Mouse (Mus musculus): ENCODE results near the gene Ttn.

Ttn gene

DNA sequence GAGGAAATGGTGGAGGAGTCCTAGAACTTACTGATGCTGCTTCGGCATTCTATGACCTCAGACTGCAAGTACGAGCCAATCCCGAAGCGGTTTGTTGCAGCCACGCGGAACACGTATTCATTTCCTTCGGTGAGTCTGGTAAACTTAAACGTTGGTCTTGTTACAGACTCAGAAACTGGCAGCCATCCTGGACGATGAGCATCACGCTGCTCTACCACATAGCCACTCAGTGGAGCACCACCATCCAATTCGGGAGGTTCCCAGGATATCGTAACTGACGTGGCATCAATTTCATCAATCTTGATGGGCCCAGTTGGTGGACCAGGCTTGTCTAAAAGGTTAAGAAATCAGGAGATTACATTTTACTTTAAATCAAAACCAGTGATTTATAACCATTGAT is 262.7 kb downstream of the Ttn start:
- intact Hi-C loops (cut with DNase I): no loop called here

DNA sequence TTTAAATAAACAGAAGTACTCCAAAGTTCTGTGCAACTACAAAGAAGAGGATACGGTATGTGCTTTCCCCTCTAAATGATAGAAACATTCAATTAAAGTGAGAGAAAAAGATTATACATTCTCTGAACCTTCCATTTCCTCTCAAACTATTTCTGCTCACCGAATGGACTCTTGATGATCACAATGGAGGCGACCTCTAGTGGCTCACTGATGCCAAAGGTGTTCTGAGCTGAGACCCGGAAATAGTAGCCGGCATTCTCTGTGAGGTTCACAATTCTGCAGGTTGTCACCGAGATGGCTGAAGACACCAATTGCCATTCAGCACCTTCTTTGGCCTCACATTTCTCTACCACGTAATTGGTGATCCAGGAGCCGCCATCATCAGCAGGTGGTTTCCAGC is 267.4 kb downstream of the Ttn start:
- intact Hi-C loops (cut with DNase I): no loop called here

GRCm38 (mm10) chr2:76708512-76708911 is 273.8 kb downstream of the Ttn start:
- intact Hi-C loops (cut with DNase I): no loop called here

DNA sequence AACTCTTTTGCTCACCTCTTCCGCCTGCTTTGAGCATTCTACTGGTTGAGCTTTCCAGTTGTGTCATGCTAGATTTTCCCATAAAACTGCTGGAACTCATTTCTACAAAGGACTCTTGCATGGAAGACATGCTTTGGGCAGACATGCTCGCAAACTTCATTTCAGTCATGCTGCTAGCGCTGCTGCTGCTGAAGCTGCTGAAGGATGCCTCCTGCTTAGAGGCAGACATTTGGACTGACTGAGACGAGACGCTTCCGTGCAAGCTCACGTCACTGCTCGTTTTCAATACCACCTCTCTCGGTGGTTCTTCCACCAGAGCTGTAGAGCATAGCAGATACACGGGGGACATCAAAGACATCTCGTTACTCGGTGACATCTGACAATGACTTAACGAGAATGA is 276.7 kb downstream of the Ttn start:
- intact Hi-C loops (cut with DNase I): no loop called here

- intact Hi-C loops (cut with DNase I): no loop called here
Measured at GRCm38 (mm10) chr2:76702751-76703150, 279.6 kb downstream of the Ttn start.

- intact Hi-C loops (cut with DNase I): no loop called here
Measured at GRCm38 (mm10) chr2:76702188-76702587, 280.2 kb downstream of the Ttn start.

GRCm38 (mm10) chr2:76695290-76695689 is 287.1 kb downstream of the Ttn start:
- intact Hi-C loops (cut with DNase I): no loop called here

GRCm38 (mm10) chr2:76693765-76694164 is 288.6 kb downstream of the Ttn start:
- intact Hi-C loops (cut with DNase I): no loop called here

GRCm38 (mm10) chr2:76690436-76691204 is 291.7 kb downstream of the Ttn start:
- intact Hi-C loops (cut with DNase I): no loop called here

DNA sequence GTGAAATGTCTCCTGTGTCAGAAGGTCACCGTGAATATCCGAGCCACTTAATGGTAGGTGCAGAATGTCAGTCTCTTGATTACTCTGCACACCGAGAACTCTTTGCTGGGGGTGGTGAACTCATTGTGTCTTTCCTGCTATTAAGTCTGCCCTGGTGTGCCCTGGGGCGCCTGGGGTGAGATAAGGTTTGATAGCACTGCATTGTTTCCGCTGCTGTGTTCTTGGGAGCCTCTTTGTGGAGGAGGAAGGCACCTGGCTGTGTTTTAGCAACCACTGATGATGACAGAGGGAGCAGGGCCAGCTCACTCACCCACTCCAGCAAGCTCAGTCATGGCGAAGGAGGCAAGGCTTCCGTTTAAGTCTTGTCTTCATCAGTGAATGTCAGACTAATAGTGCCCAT is 294.2 kb downstream of the Ttn start:
- intact Hi-C loops (cut with DNase I): no loop called here

- intact Hi-C loops (cut with DNase I): no loop called here
Measured at GRCm38 (mm10) chr2:76687608-76688007, 294.7 kb downstream of the Ttn start.

DNA sequence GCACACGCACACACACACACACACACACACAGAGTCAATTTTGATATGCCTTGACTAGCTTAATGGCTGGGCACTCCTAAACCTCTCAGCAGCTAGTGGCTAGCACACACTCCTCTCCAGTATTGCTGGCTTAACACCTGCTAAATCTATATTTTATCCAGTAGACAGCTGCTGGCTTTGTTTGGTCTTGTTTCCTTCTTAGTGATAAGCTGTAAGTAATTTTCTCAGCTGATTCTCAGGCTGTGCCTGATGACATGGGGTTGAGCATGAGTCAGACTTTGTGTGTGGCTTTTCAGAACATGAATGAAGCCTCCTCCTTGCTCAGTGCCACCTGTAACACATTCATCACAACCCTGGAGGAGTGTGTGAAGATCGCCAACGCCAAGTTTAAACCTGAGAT is 295.4 kb downstream of the Ttn start:
- intact Hi-C loops (cut with DNase I): no loop called here

GRCm38 (mm10) chr2:76682301-76682700 is 300.0 kb downstream of the Ttn start:
- intact Hi-C loops (cut with DNase I): no loop called here

DNA sequence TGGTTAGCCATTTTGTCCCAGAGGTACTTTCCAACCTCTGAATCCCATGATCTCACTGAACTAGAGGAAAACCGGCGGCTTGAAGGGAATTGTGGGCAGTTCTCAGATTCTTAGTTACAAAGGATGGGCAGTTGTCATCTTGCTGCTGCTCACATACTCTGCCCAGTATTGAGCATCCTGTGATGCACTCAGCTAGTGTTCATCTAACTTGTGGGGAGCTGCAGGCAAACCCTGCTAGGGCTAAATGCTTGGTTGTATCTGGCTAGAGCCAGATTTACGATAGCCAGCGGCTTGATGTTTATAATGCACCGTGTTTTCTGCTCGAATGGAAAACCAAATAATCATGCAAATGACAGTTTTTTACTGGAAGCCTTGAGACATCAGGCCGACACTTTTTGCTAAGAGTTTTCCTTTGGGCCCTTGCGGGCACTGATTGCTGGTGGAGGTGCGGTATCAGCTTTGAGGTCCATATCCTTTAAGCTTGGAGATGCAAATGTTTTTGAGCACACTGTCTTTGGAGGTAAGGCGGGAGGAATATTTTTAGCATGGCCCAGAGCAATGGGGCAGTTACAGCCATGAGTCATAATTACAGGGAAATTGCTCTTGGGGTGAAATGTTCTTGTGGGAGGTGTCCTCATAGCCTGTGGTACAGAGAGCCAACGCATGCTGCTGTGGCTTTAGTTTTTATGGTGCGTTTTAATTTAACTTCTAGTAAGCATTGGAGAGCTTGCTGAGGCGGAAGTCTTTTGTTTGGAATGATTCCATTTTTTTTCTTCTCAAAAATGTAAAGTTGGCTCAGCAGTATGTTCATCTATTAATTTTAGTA is 305.7 kb downstream of the Ttn start:
- intact Hi-C loops (cut with DNase I): no loop called here

- intact Hi-C loops (cut with DNase I): no loop called here
Measured at GRCm38 (mm10) chr2:76675949-76676348, 306.4 kb downstream of the Ttn start.

- intact Hi-C loops (cut with DNase I): no loop called here
Measured at GRCm38 (mm10) chr2:76675451-76675850, 306.9 kb downstream of the Ttn start.

DNA sequence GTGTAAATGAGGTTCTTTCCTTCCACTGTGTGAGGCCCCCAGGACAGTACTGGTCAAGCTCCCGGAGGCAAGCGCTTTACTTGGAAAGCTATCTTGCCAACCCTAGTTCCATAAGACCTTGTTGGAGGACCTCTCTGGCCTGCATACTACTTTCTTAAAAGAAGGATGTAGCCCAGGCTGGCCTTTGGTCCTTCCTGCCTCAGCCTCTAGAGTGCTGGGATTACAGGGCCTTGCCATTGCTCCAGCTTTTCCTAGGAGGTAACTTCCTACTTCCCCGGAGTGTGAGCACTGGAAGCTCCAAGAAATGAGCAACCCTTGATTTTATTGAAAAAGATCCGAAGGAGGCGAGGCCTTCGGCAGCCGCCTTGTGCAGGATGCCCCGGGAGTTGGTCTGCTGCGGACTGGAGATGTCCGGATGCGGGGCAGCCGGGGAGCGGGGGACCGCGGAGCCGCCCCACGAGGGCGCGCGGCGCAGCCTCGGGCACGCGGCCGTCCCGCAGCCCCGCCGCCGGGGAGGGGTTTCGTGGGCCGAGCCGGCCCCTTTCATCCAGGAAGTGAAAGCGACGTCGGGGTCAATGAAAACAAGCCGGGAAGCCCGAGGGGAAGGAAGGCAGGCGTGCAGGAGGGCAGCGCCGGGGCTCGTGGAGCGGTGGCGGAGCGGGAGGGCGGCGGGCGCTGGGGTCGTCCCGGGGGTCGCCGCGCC is 307.5 kb downstream of the Ttn start, which contains the start of gene Plekha3:
TSS of gene Plekha3 (plus strand) at position 557 of the 703 bp plus-strand sequence.
- intact Hi-C loops (cut with DNase I): no loop called here

- intact Hi-C loops (cut with DNase I): no loop called here
Measured at GRCm38 (mm10) chr2:76673472-76674081, 308.8 kb downstream of the Ttn start.

DNA sequence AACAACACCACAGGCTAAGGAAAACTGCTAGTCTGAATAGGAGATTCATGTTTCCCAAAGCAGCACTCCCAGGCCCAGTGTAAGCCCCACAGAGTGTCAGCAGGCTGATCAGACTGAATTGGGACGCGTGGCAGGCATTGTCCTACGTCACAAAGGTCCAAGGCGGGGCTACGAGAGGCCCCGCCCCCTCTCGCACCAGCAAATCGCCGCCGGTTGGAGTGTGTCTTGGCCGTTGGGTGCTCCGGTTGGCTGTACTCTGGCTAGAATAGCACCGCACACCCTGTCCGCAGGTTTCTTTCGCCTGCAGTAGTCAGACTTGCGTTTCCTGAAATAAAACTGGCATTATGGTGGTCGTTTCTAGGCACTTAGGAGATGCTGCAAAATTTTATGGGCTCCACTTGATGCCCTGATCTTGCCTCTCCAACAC is 309.4 kb downstream of the Ttn start, which contains the start of gene Fkbp7:
TSS of gene Fkbp7 (minus strand) at position 151 of the 427 bp plus-strand sequence.
- intact Hi-C loops (cut with DNase I): no loop called here

- intact Hi-C loops (cut with DNase I): no loop called here
Measured at GRCm38 (mm10) chr2:76672134-76672745, 310.1 kb downstream of the Ttn start.

DNA sequence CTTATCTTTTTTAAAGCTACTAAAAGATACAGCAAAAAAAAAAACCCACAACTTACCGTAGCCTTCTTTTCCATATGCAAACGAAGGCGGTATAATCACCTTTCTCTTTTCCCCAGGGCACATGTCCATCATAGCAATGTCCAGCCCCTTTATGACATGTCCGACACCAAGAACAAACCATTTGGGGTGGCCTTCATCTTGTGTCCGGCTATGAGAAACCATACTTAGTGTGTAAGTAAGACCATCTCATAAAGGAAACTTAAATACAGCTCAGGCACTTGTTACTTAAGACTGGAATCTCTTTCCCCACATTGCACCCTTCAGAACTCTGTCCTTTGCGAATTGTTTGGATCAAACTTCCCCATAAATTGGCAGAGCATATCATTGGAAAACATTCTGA is 310.7 kb downstream of the Ttn start:
- intact Hi-C loops (cut with DNase I): no loop called here
